Comparison of ENCODE assay signal across 17 mouse cellular contexts in genomic region chr9:105770690-105771089, GRCm38 (mm10). TPM values are rescaled to one million over a fixed set of nuclear protein-coding genes. Genes with fewer than 3 reads are reported as not detected.
DNase-seq lines count a peak whose midpoint lies in the region; ATAC-seq and TF ChIP-seq lines count a peak whose summit lies in the region.
"Had no signal": no experiment of that assay in that cellular context is flagged by ENCODE, and none has a peak within 500 bp of the region (broad histone marks: within the 10 kb centered on the region; RNA-seq: fewer than 3 reads in every experiment).

No protein-coding gene starts in this region.

- no peaks in the 10 kb centered on the region for H3K4me1 ChIP-seq in forebrain, postnatal 0 days (ENCODE audit: insufficient read depth)
- H3K4me1 ChIP-seq in forebrain, embryonic 12.5 days: peaks cover 15% of the 10 kb centered on the region

- H3K9ac ChIP-seq in forebrain, postnatal 0 days: no peak overlapping the region
- no peak overlapping the region for H3K9ac ChIP-seq in forebrain, embryonic 12.5 days

- no peak overlapping the region for H3K4me2 ChIP-seq in forebrain, postnatal 0 days (ENCODE audit: low read depth)
- no peak overlapping the region for H3K4me2 ChIP-seq in forebrain, embryonic 12.5 days

- H3K27me3 ChIP-seq in forebrain, postnatal 0 days (ENCODE audit: insufficient read depth, low read length): no peaks in the 10 kb centered on the region
- H3K27me3 ChIP-seq in forebrain, embryonic 12.5 days: no peaks in the 10 kb centered on the region

- H3K36me3 ChIP-seq in forebrain, postnatal 0 days (ENCODE audit: insufficient read depth): no peaks in the 10 kb centered on the region
- H3K36me3 ChIP-seq in forebrain, embryonic 12.5 days (replicated peaks): no peaks in the 10 kb centered on the region

- H3K9me3 ChIP-seq in forebrain, postnatal 0 days (ENCODE audit: low read length): no peaks in the 10 kb centered on the region
- no peaks in the 10 kb centered on the region for H3K9me3 ChIP-seq in forebrain, embryonic 12.5 days

- no peak for TF ChIP-seq POLR2A in brain, embryonic 14.5 days (IDR thresholded peaks at IDR 0.05; ENCODE audit: borderline replicate concordance, extremely low read depth, insufficient read depth, insufficient read length, poor library complexity, severe bottlenecking)

- 43% methylated on average over 7 of the region's 7 CpGs for WGBS in forebrain, postnatal 0 days
- 63% methylated on average over 7 of the region's 7 CpGs for WGBS in forebrain, embryonic 12.5 days

- ATAC-seq in forebrain, postnatal 0 days: no peak
- ATAC-seq in forebrain, embryonic 12.5 days (ENCODE audit: low FRiP score): no peak
- ATAC-seq: inflammation-experienced regulatory T-cells, adult 6 months had no signal

- intact Hi-C loops in heart, postnatal 14 days (cut with DNase I): no loop called here

- peak overlapping the region; percentile 41; the same call in 1 of the 2 replicates for H3K27ac ChIP-seq in forebrain, postnatal 0 days (ENCODE audit: low read depth, low read length)
- H3K27ac ChIP-seq in forebrain, embryonic 12.5 days: no peak overlapping the region

- no peak for DNase-seq in forebrain, postnatal 0 days
- peak; percentile 20 for DNase-seq in heart, postnatal 4 days
- DNase-seq in heart, postnatal 14 days: no peak
- peak; percentile 72 for DNase-seq in ovary, adult 18-20 months (ENCODE audit: low spot score)
- no peak for DNase-seq in ovary, postnatal 14 days (ENCODE audit: low spot score)
- DNase-seq in brain, embryonic 14.5 days (ENCODE audit: low read depth): peak; percentile 15
- DNase-seq in right cerebral cortex, postnatal 36 days (ENCODE audit: low spot score in 2 of 2): no peak
- DNase-seq: cerebellum, adult 9-11 months; liver; thymus, adult 18-20 months; thymus, postnatal 4 days had no signal

- no peak overlapping the region for H3K4me3 ChIP-seq in forebrain, postnatal 0 days (ENCODE audit: low read depth, low read length)
- H3K4me3 ChIP-seq in forebrain, embryonic 12.5 days (replicated peaks): no peak overlapping the region

- no peak for TF ChIP-seq CTCF in forebrain, postnatal 0 days (IDR thresholded peaks at IDR 0.05; ENCODE audit: low read depth)
- no peak for TF ChIP-seq CTCF in brain, embryonic 14.5 days (IDR thresholded peaks at IDR 0.05; ENCODE audit: borderline replicate concordance, extremely low read depth, insufficient read depth, insufficient read length)

RNA-seq across cellular contexts. Expression of gene Col6a6, which starts 57.3 kb away (rescaled TPM):
- 0.23 and 0.33 TPM in 2 replicates for total RNA-seq in forebrain, postnatal 0 days (2014; rRNA removed)
- polyA plus RNA-seq in forebrain, postnatal 0 days (2015; fragmentation: Nextera tagmentation; extraction: Ambion mirVana): 0.03 and 0.11 TPM in 2 replicates
- 0.10 and 0.17 TPM in 2 replicates for polyA plus RNA-seq in forebrain, embryonic 12.5 days (2016; fragmentation: Nextera tagmentation; extraction: Ambion mirVana)
- 10 to 100 TPM; 16.6 to 18.3 TPM for total RNA-seq in heart, postnatal 4 days (2021)
- total RNA-seq in heart, postnatal 14 days (2021): 10 to 100 TPM; 10.4 to 10.5 TPM
- polyA plus RNA-seq in brain, embryonic 14.5 days (2012; rRNA removed): 0.26 and 0.38 TPM in 2 replicates
- total RNA-seq: hematopoietic stem cell, adult 5-6 weeks; megakaryocyte-erythroid progenitor cell, adult 5-6 weeks; neutrophil, adult 5-6 weeks had no signal
- polyA plus RNA-seq: C2C12 had no signal

Comparison
In these comparisons a context has a peak if more than half of its experiments do, and no peak if none do; other contexts are left out.
1. DNase-seq: peak in heart, postnatal 4 days (single experiment), ovary, adult 18-20 months (single experiment) and brain, embryonic 14.5 days (single experiment); none in forebrain, postnatal 0 days (single experiment), heart, postnatal 14 days (0 of 2), ovary, postnatal 14 days (single experiment) and right cerebral cortex, postnatal 36 days (0 of 2).